Mouse (Mus musculus) megakaryocyte, embryonic 14.5 days (primary cell): ENCODE data around the gene Ttc24.

Experiments used
- FLI1 ChIP-seq: IDR thresholded peaks from 2 replicates; pipeline ENCODE4 v1.6.1; 2012; ENCODE audit warnings: low read length, inconsistent platforms, mixed read lengths
- GATA1 ChIP-seq: IDR thresholded peaks from 3 replicates; pipeline ENCODE4 v1.6.1; 2012; ENCODE audit warnings: mixed read lengths, low read length, inconsistent platforms, borderline replicate concordance

DNA sequence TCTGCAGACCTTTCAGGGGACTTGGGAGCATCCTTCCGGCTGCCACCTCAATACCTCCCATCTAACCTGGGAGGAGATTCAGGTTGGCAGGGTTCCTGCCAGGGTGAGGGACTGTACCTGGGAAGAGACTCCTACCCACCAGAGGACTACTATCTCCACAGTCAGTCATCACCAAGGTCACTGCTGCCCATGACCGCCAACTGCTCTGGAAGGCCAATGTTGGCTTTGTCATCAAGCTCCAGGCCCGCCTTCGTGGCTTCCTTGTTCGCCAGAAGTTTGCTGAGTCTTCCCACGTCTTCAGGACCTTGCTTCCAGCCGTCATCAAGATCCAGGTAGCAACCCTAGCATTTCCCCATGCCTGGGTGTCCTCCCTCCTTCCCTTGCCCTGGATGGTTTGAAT lies 23.6 kb upstream of the Ttc24 start:
- TF ChIP-seq GATA1 (no peak), FLI1 (no peak)
